Mouse (Mus musculus): Measurements from ENCODE around the gene Coro2a. TPM values are rescaled to one million over a fixed set of nuclear protein-coding genes. Genes with fewer than 3 reads are reported as not detected.
A peak's percentile ranks its signal among the peaks of the same experiment; 100 is the strongest.

Coro2a gene
- polyA plus RNA-seq, 1 experiment from 2014 or later = 36.1 TPM

GRCm38 (mm10) chr4:46565393-46565955 is 36.5 kb downstream of the Coro2a start:
- no peaks in the 10 kb centered on the region for H3K27me3 ChIP-seq (replicated peaks; ENCODE audit: control insufficient read depth, insufficient read depth, low read length)
- no peak overlapping the region for H3K9ac ChIP-seq (ENCODE audit: low read length)
- H3K4me2 ChIP-seq (ENCODE audit: low read length) = no peak overlapping the region
- 90% methylated on average over 4 of the region's 4 CpGs for WGBS
- no peaks in the 10 kb centered on the region for H3K36me3 ChIP-seq (ENCODE audit: control insufficient read depth, insufficient read depth, low read length)
- H3K27ac ChIP-seq (ENCODE audit: low read depth) = no peak overlapping the region
- ATAC-seq (replicated peaks; ENCODE audit: low FRiP score, low TSS enrichment, low read depth) (no peak), DNase-seq (ENCODE audit: low spot score) (no peak)
- H3K4me3 ChIP-seq (ENCODE audit: low read depth, low read length) = no peak overlapping the region
- H3K4me1 ChIP-seq (replicated peaks; ENCODE audit: control insufficient read depth, insufficient read depth, low read length) = peaks cover 1% of the 10 kb centered on the region; the same call in 1 of the 2 replicates
- no peaks in the 10 kb centered on the region for H3K9me3 ChIP-seq (ENCODE audit: control insufficient read depth, low read length)

GRCm38 (mm10) chr4:46564247-46564646 is 37.8 kb downstream of the Coro2a start:
- DNase-seq (ENCODE audit: low spot score) (no peak), ATAC-seq (replicated peaks; ENCODE audit: low FRiP score, low TSS enrichment, low read depth) (no peak)
- Histone ChIP-seq H3K27me3 (replicated peaks; ENCODE audit: control insufficient read depth, insufficient read depth, low read length) (no peaks in the 10 kb centered on the region), H3K4me3 (ENCODE audit: low read depth, low read length) (no peak overlapping the region), H3K4me2 (ENCODE audit: low read length) (no peak overlapping the region), H3K9me3 (ENCODE audit: control insufficient read depth, low read length) (no peaks in the 10 kb centered on the region), H3K9ac (ENCODE audit: low read length) (no peak overlapping the region), H3K36me3 (ENCODE audit: control insufficient read depth, insufficient read depth, low read length) (no peaks in the 10 kb centered on the region), H3K27ac (ENCODE audit: low read depth) (no peak overlapping the region), H3K4me1 (replicated peaks; ENCODE audit: control insufficient read depth, insufficient read depth, low read length) (peaks cover 5% of the 10 kb centered on the region; the same call in 1 of the 2 replicates)
- WGBS = 81% methylated on average over 4 of the region's 4 CpGs

- WGBS = 67% methylated on average over 10 of the region's 10 CpGs
- Histone ChIP-seq H3K27ac (ENCODE audit: low read depth) (no peak overlapping the region), H3K27me3 (replicated peaks; ENCODE audit: control insufficient read depth, insufficient read depth, low read length) (no peaks in the 10 kb centered on the region), H3K4me1 (replicated peaks; ENCODE audit: control insufficient read depth, insufficient read depth, low read length) (peaks cover 5% of the 10 kb centered on the region; the same call in 1 of the 2 replicates), H3K9me3 (ENCODE audit: control insufficient read depth, low read length) (no peaks in the 10 kb centered on the region), H3K4me3 (ENCODE audit: low read depth, low read length) (no peak overlapping the region), H3K36me3 (ENCODE audit: control insufficient read depth, insufficient read depth, low read length) (no peaks in the 10 kb centered on the region), H3K4me2 (ENCODE audit: low read length) (no peak overlapping the region), H3K9ac (ENCODE audit: low read length) (no peak overlapping the region)
- DNase-seq (ENCODE audit: low spot score) (no peak), ATAC-seq (replicated peaks; ENCODE audit: low FRiP score, low TSS enrichment, low read depth) (no peak)
Measured at GRCm38 (mm10) chr4:46563847-46564246, 38.2 kb downstream of the Coro2a start.

- H3K9me3 ChIP-seq (ENCODE audit: control insufficient read depth, low read length) = no peaks in the 10 kb centered on the region
- H3K9ac ChIP-seq (ENCODE audit: low read length) = no peak overlapping the region
- no peak for ATAC-seq (replicated peaks; ENCODE audit: low FRiP score, low TSS enrichment, low read depth)
- H3K27ac ChIP-seq (ENCODE audit: low read depth) = no peak overlapping the region
- no peak for DNase-seq (ENCODE audit: low spot score)
- H3K27me3 ChIP-seq (replicated peaks; ENCODE audit: control insufficient read depth, insufficient read depth, low read length) = no peaks in the 10 kb centered on the region
- H3K4me3 ChIP-seq (ENCODE audit: low read depth, low read length) = no peak overlapping the region
- peaks cover 5% of the 10 kb centered on the region; the same call in 1 of the 2 replicates for H3K4me1 ChIP-seq (replicated peaks; ENCODE audit: control insufficient read depth, insufficient read depth, low read length)
- WGBS = 97% methylated on average over 14 of the region's 14 CpGs
- no peaks in the 10 kb centered on the region for H3K36me3 ChIP-seq (ENCODE audit: control insufficient read depth, insufficient read depth, low read length)
- H3K4me2 ChIP-seq (ENCODE audit: low read length) = no peak overlapping the region
Measured at GRCm38 (mm10) chr4:46562841-46563240, 39.2 kb downstream of the Coro2a start.

DNA sequence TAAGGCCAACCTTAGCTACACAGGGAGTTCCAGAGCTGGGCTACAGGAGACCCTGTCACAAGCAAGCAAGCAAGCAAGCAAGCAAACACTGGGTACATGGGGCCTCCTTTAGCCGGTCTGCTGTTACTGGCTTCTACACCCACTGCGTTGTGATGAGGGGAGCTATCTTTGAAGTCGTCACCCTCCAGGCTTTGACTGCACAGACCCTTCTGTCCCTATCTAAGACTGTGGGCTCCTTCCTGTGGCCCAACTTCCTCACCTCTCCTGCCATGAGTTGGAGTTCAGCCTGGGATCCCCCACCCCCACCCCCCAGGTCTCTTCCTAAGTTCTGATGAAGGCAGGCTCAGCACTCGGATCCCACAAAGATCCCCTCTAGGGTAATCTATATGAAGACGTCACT is 40.0 kb downstream of the Coro2a start:
- DNase-seq (ENCODE audit: low spot score) (no peak), ATAC-seq (replicated peaks; ENCODE audit: low FRiP score, low TSS enrichment, low read depth) (no peak)
- H3K4me1 ChIP-seq (replicated peaks; ENCODE audit: control insufficient read depth, insufficient read depth, low read length) = peaks cover 5% of the 10 kb centered on the region; the same call in 1 of the 2 replicates
- no peak overlapping the region for H3K4me3 ChIP-seq (ENCODE audit: low read depth, low read length)
- H3K27ac ChIP-seq (ENCODE audit: low read depth) = no peak overlapping the region
- H3K9me3 ChIP-seq (ENCODE audit: control insufficient read depth, low read length) = no peaks in the 10 kb centered on the region
- H3K9ac ChIP-seq (ENCODE audit: low read length) = no peak overlapping the region
- no peaks in the 10 kb centered on the region for H3K27me3 ChIP-seq (replicated peaks; ENCODE audit: control insufficient read depth, insufficient read depth, low read length)
- no peak overlapping the region for H3K4me2 ChIP-seq (ENCODE audit: low read length)
- 83% methylated on average over 5 of the region's 5 CpGs for WGBS
- no peaks in the 10 kb centered on the region for H3K36me3 ChIP-seq (ENCODE audit: control insufficient read depth, insufficient read depth, low read length)

GRCm38 (mm10) chr4:46560069-46560705 is 41.8 kb downstream of the Coro2a start:
- Histone ChIP-seq H3K9ac (ENCODE audit: low read length) (no peak overlapping the region), H3K4me3 (ENCODE audit: low read depth, low read length) (no peak overlapping the region), H3K9me3 (ENCODE audit: control insufficient read depth, low read length) (no peaks in the 10 kb centered on the region), H3K36me3 (ENCODE audit: control insufficient read depth, insufficient read depth, low read length) (no peaks in the 10 kb centered on the region), H3K27ac (ENCODE audit: low read depth) (no peak overlapping the region), H3K27me3 (replicated peaks; ENCODE audit: control insufficient read depth, insufficient read depth, low read length) (no peaks in the 10 kb centered on the region), H3K4me1 (replicated peaks; ENCODE audit: control insufficient read depth, insufficient read depth, low read length) (peaks cover 5% of the 10 kb centered on the region; the same call in 1 of the 2 replicates), H3K4me2 (ENCODE audit: low read length) (no peak overlapping the region)
- WGBS = 60% methylated on average over 14 of the region's 14 CpGs
- ATAC-seq (replicated peaks; ENCODE audit: low FRiP score, low TSS enrichment, low read depth) (no peak), DNase-seq (ENCODE audit: low spot score) (no peak)

- Histone ChIP-seq H3K9me3 (ENCODE audit: control insufficient read depth, low read length) (no peaks in the 10 kb centered on the region), H3K4me3 (ENCODE audit: low read depth, low read length) (no peak overlapping the region), H3K4me1 (replicated peaks; ENCODE audit: control insufficient read depth, insufficient read depth, low read length) (peaks cover 5% of the 10 kb centered on the region; the same call in 1 of the 2 replicates), H3K27ac (ENCODE audit: low read depth) (peak overlapping the region; percentile 2; the same call in 1 of the 2 replicates), H3K9ac (ENCODE audit: low read length) (no peak overlapping the region), H3K27me3 (replicated peaks; ENCODE audit: control insufficient read depth, insufficient read depth, low read length) (no peaks in the 10 kb centered on the region), H3K36me3 (ENCODE audit: control insufficient read depth, insufficient read depth, low read length) (no peaks in the 10 kb centered on the region), H3K4me2 (ENCODE audit: low read length) (no peak overlapping the region)
- WGBS = 57% methylated on average over 22 of the region's 22 CpGs
- DNase-seq (ENCODE audit: low spot score) (no peak), ATAC-seq (replicated peaks; ENCODE audit: low FRiP score, low TSS enrichment, low read depth) (peak; percentile 67)
Measured at GRCm38 (mm10) chr4:46558672-46559667, 43.0 kb downstream of the Coro2a start.

DNA sequence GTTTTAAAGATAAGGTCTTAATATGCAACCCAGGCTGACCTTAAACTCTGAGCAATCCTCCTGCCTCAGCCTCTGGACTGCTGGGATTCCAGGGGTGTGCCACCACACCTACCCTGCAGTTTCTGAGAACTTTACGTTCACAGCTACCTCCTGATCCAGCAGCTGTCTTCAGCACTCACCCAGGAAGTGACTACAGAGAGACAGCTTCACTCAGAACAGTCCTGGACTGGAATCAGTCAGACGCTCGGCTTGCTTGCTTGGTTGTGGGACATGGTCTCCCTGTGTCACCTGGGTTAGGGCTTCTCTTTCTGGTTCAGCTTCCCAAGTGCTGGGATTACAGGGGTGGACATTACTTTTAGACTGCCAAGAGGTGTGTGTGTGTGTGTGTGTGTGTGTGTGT is 45.1 kb downstream of the Coro2a start:
- Histone ChIP-seq H3K9ac (ENCODE audit: low read length) (no peak overlapping the region), H3K27me3 (replicated peaks; ENCODE audit: control insufficient read depth, insufficient read depth, low read length) (no peaks in the 10 kb centered on the region), H3K4me1 (replicated peaks; ENCODE audit: control insufficient read depth, insufficient read depth, low read length) (peaks cover 5% of the 10 kb centered on the region; the same call in 1 of the 2 replicates), H3K36me3 (ENCODE audit: control insufficient read depth, insufficient read depth, low read length) (no peaks in the 10 kb centered on the region), H3K27ac (ENCODE audit: low read depth) (no peak overlapping the region), H3K4me2 (ENCODE audit: low read length) (no peak overlapping the region), H3K4me3 (ENCODE audit: low read depth, low read length) (no peak overlapping the region), H3K9me3 (ENCODE audit: control insufficient read depth, low read length) (no peaks in the 10 kb centered on the region)
- WGBS = 81% methylated on average over 3 of the region's 3 CpGs
- no peak for ATAC-seq (replicated peaks; ENCODE audit: low FRiP score, low TSS enrichment, low read depth)
- DNase-seq (ENCODE audit: low spot score) = no peak

Data from intestine, embryonic 14.5 days (tissue).